Mouse (Mus musculus) spleen, embryonic (tissue): Measurements from ENCODE around the gene Gcnt7.

Experiments
- CTCF ChIA-PET: fragments of 350-600 bp; sonication (Branson Sonifier 250); formaldehyde crosslinking; loops from one replicate; lab custom pipeline; 2022; lab: Charles Lee

Gene Gcnt7

DNA sequence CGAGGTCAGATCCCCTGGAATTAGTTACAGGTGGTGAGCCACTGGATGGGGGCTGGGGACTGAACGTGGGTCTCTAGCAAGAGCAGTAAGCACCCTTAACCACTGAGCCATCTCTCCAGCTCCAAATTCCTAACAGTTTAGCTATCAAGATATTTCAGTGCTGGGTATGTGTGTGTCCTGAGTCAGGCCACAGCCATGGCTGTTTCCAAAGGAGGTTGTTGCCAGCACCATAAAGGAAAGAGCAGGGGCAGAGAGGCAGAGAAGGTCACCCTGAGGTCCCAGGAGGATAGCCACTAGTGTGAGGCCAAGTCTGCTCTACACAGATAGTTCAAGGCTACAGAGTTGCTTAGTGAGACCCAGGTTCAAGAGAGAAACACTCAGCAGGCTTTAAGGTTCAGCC is 2.3 kb upstream of the Gcnt7 start:
- CTCF ChIA-PET = no interaction called here

DNA sequence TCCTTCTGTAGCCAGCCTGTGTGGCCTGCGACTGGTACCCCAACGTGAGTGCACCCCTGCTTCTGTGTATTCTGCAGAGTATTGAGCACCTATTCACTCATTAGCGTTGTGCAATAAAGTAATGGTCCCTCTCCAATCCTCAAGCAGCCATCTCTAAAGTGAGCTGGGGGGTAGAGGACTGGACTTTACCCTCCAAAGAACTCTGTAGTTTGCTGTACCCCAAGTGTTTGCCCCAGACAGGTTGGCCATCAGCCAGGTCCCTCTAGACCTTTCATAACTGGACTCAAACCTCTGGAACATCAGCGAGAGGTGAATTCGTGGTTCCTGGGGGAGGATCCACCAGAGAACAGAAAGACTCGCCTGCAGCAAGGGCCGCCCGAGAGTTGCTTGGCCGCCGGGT is 5.9 kb downstream of the Gcnt7 start:
- CTCF ChIA-PET = no interaction called here

DNA sequence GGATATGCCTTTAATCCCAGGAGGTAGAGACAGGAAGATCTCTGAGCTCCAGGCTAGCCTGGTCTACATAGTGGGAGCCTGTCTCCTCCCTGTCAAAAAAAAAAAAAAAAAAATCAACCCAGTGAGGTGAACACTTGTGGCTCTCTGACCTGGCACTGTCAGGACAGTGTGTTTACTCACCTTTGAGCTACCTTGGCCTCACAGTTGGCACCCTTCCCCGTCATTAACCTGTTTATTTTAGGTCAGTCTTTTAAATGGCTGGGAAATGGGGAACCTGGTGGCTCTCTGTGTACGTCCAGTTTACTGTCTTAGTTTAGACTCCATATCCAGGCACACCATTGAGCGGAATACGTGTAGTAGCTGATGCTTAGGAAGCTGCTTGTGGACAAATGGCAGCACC is 6.4 kb downstream of the Gcnt7 start:
- CTCF ChIA-PET = no interaction called here

DNA sequence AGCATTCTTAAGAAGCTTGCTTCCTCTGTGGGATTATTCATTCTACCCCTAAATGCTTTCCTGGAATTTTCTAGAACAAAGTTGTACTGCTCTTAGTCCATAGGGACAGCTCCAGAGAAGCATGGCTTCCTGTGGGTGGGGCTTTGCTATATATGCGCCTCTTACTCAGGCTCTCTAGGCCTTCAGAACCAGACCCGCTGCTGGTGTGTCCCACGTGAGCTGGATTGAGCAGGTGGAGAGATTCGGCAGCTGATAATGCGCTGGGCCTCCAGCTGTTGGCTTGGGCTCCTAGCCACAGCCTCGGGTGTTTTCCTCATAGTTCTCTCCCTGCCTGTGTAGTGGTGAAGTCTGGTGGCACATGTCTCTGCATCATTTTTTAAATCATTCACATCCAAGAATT is 7.8 kb downstream of the Gcnt7 start:
- CTCF ChIA-PET = no interaction called here

GRCm38 (mm10) chr2:172448329-172448728 is 10.1 kb downstream of the Gcnt7 start:
- CTCF ChIA-PET = interaction anchor here (2.0 kb wide), 1 partner anchor 55 kb away, joined by 13 read pairs; the partner anchor contains the start of gene Cass4

- CTCF ChIA-PET = interaction anchor here (0.6 to 2.0 kb wide), 2 partner anchors 54 to 80 kb away, joined by 3 to 13 read pairs; partner anchors contain the start of gene Cass4
Measured at GRCm38 (mm10) chr2:172447317-172447716, 11.1 kb downstream of the Gcnt7 start.

DNA sequence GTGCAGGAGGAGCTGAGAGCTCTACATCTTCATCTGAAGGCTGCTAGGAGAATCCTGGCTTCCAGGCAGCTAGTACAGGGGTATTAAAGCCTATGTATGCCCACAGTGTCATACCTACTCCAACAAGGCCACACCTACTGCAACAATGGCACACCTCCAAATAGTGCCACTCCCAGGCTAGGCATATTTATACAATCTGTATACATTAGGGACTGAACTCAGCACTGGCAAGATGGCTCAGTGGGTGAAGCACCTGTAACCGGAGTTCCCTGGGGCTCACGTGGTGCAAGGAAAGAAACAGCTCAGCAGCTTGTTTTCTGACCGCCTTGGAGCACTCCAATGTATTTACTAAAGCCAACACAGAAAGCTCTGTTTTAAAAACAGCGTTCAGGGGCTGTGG is 12.8 kb downstream of the Gcnt7 start:
- CTCF ChIA-PET = no interaction called here

- CTCF ChIA-PET = interaction anchor here (0.7 kb wide), 1 partner anchor 71 kb away, joined by 3 read pairs; the partner anchor contains the start of genes Aurka and Cstf1
Measured at GRCm38 (mm10) chr2:172441176-172441575, 17.2 kb downstream of the Gcnt7 start.

DNA sequence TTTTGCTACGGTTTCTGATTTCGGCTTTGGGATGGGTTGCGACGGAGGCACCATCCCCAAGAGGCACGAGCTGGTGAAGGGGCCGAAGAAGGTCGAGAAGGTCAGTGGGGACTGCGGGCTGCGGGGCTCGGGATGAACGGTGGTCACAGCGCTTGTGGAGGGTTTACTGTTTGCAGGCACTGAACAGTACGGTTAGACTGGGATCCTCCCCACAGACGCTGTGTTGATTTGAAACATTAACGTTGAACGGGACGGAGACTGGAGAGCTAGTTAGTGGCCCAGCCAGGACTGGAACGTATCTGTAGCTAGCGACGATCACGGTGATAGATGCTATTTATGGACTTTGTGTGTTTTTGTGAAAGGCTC is 17.8 kb downstream of the Gcnt7 start:
- CTCF ChIA-PET = interaction anchor here (0.7 to 1.1 kb wide), 3 partner anchors 39 to 70 kb away, joined by 3 to 4 read pairs (median 3); partner anchors contain the start of genes Aurka and Cstf1

- CTCF ChIA-PET = interaction anchor here (0.8 to 1.1 kb wide), 2 partner anchors 39 to 61 kb away, joined by 3 to 4 read pairs; no protein-coding TSS in a partner anchor
Measured at GRCm38 (mm10) chr2:172439843-172440639, 18.4 kb downstream of the Gcnt7 start, which contains the start of gene Rtf2. TSS of gene Rtf2 (plus strand) at chr2:172440556.

GRCm38 (mm10) chr2:172437371-172437952 is 20.9 kb downstream of the Gcnt7 start:
- CTCF ChIA-PET = interaction anchor here (0.5 kb wide), 1 partner anchor 49 kb away, joined by 3 read pairs; no protein-coding TSS in a partner anchor

- CTCF ChIA-PET = no interaction called here
Measured at GRCm38 (mm10) chr2:172433746-172434145, 24.6 kb downstream of the Gcnt7 start.

- CTCF ChIA-PET = no interaction called here
Measured at GRCm38 (mm10) chr2:172430609-172431008, 27.8 kb downstream of the Gcnt7 start.

GRCm38 (mm10) chr2:172418208-172418607 is 40.2 kb downstream of the Gcnt7 start:
- CTCF ChIA-PET = no interaction called here

DNA sequence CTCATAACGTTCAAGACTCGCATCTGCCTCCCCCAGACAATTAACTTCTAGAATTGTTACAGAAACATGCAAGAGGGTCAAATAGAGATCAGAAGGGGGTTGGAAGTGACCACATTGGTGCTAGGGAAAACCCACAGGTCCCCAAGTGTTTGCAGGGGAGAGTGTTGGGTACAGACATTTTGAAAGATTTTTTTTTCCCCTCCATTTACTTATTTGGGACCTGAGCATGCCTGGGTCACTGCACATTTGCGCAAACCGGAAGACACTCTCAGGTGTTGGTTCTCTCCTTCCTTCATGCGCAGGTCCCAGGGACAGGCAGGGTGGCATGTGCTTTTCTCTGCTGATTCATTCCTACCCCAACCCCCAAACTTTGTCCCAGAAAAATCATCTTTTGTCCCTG is 41.5 kb downstream of the Gcnt7 start:
- CTCF ChIA-PET = no interaction called here

DNA sequence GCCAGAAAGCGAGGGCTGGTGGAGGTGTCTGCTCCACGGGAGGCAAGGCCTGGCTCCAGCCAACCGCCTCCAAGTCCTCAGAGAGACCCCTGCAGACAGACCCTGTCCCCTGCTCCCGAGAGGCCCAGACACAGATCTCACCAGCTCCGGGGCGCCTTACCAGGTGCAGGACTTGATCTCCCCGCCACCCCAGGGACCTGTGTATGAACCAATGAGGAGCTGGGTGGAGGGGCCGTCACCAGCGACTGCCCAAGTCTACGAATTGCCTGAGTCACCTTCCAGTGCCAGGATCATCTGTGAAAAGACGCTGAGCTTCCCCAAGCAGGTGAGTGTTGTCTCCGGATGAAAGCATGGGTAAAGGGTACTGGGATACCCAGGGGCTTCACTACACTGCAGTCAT is 42.2 kb downstream of the Gcnt7 start:
- CTCF ChIA-PET = no interaction called here

DNA sequence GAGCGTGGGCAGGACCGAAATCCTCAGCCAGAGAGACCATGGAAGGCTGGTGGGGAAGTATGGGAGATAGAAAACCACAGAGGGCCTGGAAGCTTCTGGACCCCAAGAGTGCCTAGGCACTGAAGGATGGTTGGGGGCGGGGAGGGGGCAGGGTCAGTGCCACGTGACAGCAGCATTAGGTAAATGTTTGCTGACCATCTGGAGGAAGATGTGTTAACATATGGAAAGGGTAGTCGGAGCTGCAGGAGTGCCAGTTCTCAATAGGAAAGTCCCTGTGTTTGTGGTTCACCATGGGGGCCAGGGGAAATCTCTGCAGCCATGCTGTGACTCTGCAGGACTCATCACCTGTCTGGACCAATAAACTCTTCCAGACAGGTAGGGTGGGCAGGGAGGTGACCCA is 44.5 kb downstream of the Gcnt7 start:
- CTCF ChIA-PET = interaction anchor here (0.6 kb wide), 1 partner anchor 28 kb away, joined by 4 read pairs; no protein-coding TSS in a partner anchor

DNA sequence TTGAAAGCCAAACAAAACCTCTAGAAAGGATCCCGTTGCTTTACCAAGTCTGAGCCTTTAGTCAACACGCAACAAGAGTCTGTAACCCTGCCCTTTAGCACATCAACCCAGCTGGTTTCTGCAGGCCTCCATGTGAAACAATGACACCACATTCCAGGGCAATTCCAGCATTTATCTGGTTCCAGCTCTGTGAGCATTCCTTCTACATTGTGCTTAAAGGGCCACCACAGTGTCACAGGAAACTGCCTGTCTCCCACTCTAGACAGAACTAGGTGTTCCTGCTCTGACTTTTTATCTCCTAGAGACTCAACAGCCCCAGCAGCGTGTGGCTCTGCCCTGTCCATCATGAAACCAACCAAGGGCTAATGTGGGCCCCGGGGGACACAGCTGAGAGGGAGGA is 45.1 kb downstream of the Gcnt7 start:
- CTCF ChIA-PET = interaction anchor here (0.6 kb wide), 1 partner anchor 28 kb away, joined by 4 read pairs; no protein-coding TSS in a partner anchor

DNA sequence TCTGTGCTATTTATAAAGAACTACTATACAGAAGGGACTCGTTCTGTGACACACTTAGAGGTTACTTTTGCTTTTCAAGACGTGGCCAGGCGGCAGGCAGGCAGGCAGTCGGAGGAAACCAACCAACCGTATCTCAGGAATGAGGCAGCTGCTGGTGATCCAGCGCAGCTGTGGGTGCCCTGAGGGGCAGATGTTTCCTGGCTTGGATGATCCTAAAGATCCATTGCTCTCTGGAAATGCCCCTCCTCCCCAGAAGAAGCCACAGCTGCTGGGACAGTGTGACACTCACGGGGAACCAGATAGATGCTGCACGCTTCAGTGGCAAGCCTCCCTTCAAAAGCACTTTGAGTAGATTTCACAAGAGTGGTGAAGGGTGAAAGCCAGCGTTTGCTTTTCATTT is 45.9 kb downstream of the Gcnt7 start:
- CTCF ChIA-PET = no interaction called here

- CTCF ChIA-PET = no interaction called here
Measured at GRCm38 (mm10) chr2:172411091-172411490, 47.3 kb downstream of the Gcnt7 start.

DNA sequence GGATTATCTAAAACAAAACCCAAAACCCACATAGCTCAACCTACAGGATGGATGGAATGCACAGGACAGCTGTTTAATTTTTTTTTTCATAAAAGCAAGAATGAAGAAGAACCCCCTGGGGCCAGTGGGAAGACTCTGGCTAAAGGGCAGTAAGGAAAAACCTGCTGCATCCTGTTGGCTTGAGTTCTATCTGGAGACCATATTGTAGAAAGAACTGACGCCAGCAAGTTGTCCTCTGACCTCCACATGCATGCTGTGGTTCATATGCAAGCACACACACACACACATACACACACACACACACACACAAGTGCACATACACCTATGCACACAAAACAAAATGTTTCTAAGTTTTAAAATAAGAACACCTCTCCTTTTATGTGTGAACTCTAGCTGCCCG is 47.7 kb downstream of the Gcnt7 start:
- CTCF ChIA-PET = no interaction called here

DNA sequence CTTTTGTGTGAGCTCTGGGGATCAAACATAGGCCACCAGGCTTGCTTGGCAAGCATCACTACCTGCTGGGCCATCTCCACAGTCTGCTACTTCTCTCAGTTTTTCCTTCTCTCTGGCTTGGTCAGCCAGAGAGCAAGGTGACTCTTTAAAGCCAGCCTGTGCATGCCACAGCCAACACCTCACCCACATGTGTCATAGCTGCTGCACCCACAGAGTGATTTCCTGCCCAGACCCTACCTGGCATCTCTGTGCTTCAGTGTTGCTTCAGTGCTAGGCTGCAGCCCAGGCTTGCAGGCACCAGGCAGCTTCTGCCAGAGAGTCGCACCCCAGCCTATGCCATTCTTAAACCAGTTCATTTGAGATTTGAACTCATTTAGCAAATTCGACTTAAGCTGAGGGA is 50.9 kb downstream of the Gcnt7 start:
- CTCF ChIA-PET = no interaction called here

DNA sequence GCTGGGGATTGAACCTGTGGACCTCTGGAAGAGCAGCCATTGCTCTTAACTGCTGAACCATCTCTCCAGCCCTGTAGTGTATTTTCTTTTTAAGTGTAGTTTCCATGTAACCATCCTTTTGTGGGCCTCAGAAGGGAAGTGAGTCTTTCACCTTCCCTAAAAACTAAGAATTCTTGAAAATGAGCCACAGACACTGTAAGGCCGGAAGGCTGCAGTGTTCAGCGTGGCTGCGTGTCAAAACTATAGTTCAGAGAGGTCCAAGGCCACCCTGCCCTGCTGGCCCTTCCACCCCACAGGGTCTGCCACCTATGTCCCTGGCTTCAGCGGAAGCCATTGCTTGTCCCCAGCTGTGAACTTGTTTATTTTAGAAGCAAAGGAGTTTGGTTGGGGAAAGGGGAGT is 52.2 kb downstream of the Gcnt7 start:
- CTCF ChIA-PET = no interaction called here
